Comparison of ENCODE assay signal across 32 mouse cellular contexts in the genomic region with DNA sequence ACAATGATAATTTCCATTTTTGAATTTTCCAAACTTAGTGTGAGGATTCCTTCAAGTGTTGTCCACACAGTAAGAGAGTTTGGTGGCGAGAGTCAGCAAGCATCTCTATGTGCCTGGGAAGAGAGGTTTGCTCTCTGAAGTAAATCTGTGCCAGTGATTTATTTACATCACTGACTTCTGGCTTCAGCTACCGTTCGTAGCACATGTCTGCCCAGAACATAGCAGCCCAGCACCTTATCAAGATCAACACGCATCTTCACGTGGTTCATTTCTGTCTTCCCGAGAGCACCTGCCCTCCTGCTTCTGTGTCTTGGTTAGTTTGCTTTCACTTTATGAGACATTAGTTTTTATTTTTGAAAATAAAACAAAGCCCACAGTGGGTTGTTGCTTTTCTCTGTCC. TPM values are rescaled to one million over a fixed set of nuclear protein-coding genes. Genes with fewer than 3 reads are reported as not detected.
DNase-seq lines count a peak whose midpoint lies in the region; ATAC-seq and TF ChIP-seq lines count a peak whose summit lies in the region.
"Had no signal": no experiment of that assay in that cellular context is flagged by ENCODE, and none has a peak within 500 bp of the region (broad histone marks: within the 10 kb centered on the region; RNA-seq: fewer than 3 reads in every experiment).

No protein-coding gene starts in this region.

- 66% methylated on average over 6 of the region's 6 CpGs for WGBS in hindbrain, postnatal 0 days
- WGBS in hindbrain, embryonic 10.5 days, result 88% methylated on average over 6 of the region's 6 CpGs

- H3K9me3 ChIP-seq in hindbrain, postnatal 0 days (ENCODE audit: low read length), result no peaks in the 10 kb centered on the region
- peaks cover 3% of the 10 kb centered on the region for H3K9me3 ChIP-seq in hindbrain, embryonic 10.5 days
- H3K9me3 ChIP-seq: heart, embryonic 10.5 days; hindbrain, embryonic 13.5 days; midbrain, embryonic 13.5 days; neural tube, embryonic 15.5 days; stomach, embryonic 15.5 days had no signal

- H3K27me3 ChIP-seq in hindbrain, postnatal 0 days (ENCODE audit: insufficient read depth, low read length), result no peaks in the 10 kb centered on the region
- H3K27me3 ChIP-seq in hindbrain, embryonic 10.5 days (ENCODE audit: insufficient read depth, poor library complexity, severe bottlenecking), result no peaks in the 10 kb centered on the region
- H3K27me3 ChIP-seq: CH12.LX; hindbrain, embryonic 13.5 days; liver, embryonic 12.5 days; midbrain, embryonic 13.5 days; neural tube, embryonic 15.5 days; stomach, embryonic 15.5 days had no signal

- no peak overlapping the region for H3K4me3 ChIP-seq in hindbrain, postnatal 0 days (ENCODE audit: low read length)
- no peak overlapping the region for H3K4me3 ChIP-seq in hindbrain, embryonic 10.5 days
- H3K4me3 ChIP-seq: embryonic facial prominence, embryonic 13.5 days; forebrain, embryonic 10.5 days; heart, embryonic 10.5 days; hindbrain, embryonic 13.5 days; liver, embryonic 12.5 days; midbrain, embryonic 13.5 days; neural tube, embryonic 15.5 days; stomach, embryonic 15.5 days had no signal

- H3K36me3 ChIP-seq in hindbrain, postnatal 0 days (ENCODE audit: insufficient read depth, low read length), result no peaks in the 10 kb centered on the region
- peaks cover 3% of the 10 kb centered on the region; the same call in 1 of the 2 replicates for H3K36me3 ChIP-seq in hindbrain, embryonic 10.5 days
- H3K36me3 ChIP-seq: embryonic facial prominence, embryonic 13.5 days; heart, embryonic 10.5 days; liver, embryonic 12.5 days; stomach, embryonic 15.5 days had no signal

- no peaks in the 10 kb centered on the region for H3K4me1 ChIP-seq in hindbrain, postnatal 0 days (ENCODE audit: insufficient read depth, low read length)
- H3K4me1 ChIP-seq in hindbrain, embryonic 10.5 days (replicated peaks), result no peaks in the 10 kb centered on the region
- H3K4me1 ChIP-seq: embryonic facial prominence, embryonic 13.5 days; forebrain, embryonic 10.5 days; heart, embryonic 10.5 days; hindbrain, embryonic 13.5 days; liver, embryonic 12.5 days; midbrain, embryonic 13.5 days; neural tube, embryonic 15.5 days; stomach, embryonic 15.5 days had no signal

- TF ChIP-seq CTCF in hindbrain, postnatal 0 days (IDR thresholded peaks at IDR 0.05; ENCODE audit: low read depth), result no peak

- H3K4me2 ChIP-seq in hindbrain, postnatal 0 days (ENCODE audit: low read depth, low read length), result no peak overlapping the region
- H3K4me2 ChIP-seq: embryonic facial prominence, embryonic 13.5 days; hindbrain, embryonic 13.5 days; liver, embryonic 12.5 days; midbrain, embryonic 13.5 days; neural tube, embryonic 15.5 days; stomach, embryonic 15.5 days had no signal

- H3K9ac ChIP-seq in hindbrain, postnatal 0 days (replicated peaks; ENCODE audit: low read length), result no peak overlapping the region
- H3K9ac ChIP-seq: embryonic facial prominence, embryonic 13.5 days; forebrain, postnatal 0 days; hindbrain, embryonic 13.5 days; liver, embryonic 12.5 days; liver, postnatal 0 days; midbrain, embryonic 13.5 days; neural tube, embryonic 15.5 days; stomach, embryonic 15.5 days had no signal

- DNase-seq in cerebellum, adult 11 months, result no peak
- peak; percentile 17 for DNase-seq in hindbrain, postnatal 0 days (ENCODE audit: low spot score)
- DNase-seq in hindbrain, embryonic 10.5 days (ENCODE audit: low spot score), result no peak
- DNase-seq in cerebellum, adult 8-10 months, result peak; percentile 41
- DNase-seq in cerebellum, postnatal 25 days, result peak; percentile 41 to 58
- DNase-seq in ovary, adult 18-20 months (ENCODE audit: low spot score), result no peak
- DNase-seq: adrenal gland, postnatal 14 days; forebrain, postnatal 0 days; gastrocnemius, postnatal 14 days; heart, postnatal 36 days; kidney, adult 9 months; kidney, postnatal 14 days; left cerebral cortex, postnatal 4 days; liver, postnatal 0 days; right cerebral cortex, postnatal 25 days had no signal

- no peak overlapping the region for H3K27ac ChIP-seq in hindbrain, postnatal 0 days
- H3K27ac ChIP-seq in hindbrain, embryonic 10.5 days, result no peak overlapping the region
- H3K27ac ChIP-seq: embryonic facial prominence, embryonic 13.5 days; forebrain, embryonic 10.5 days; heart, embryonic 10.5 days; hindbrain, embryonic 13.5 days; liver, embryonic 12.5 days; macrophage; midbrain, embryonic 13.5 days; neural tube, embryonic 15.5 days; stomach, embryonic 15.5 days had no signal

- ATAC-seq in cerebellum, adult (ENCODE audit: insufficient number of reproducible peaks, low FRiP score, low TSS enrichment), result peak; percentile 83; the same call in 1 of the 2 replicates
- no peak for ATAC-seq in hindbrain, postnatal 0 days
- ATAC-seq: forebrain, postnatal 0 days; intestine, postnatal 0 days; liver, embryonic 12.5 days; liver, postnatal 0 days; lung, postnatal 0 days; midbrain, embryonic 13.5 days had no signal

RNA-seq across cellular contexts. Expression of gene Ntrk2, which starts 47.3 kb away (rescaled TPM):
- total RNA-seq in hindbrain, postnatal 0 days (2014; rRNA removed), result 229 and 233 TPM in 2 replicates
- polyA plus RNA-seq in hindbrain, postnatal 0 days (2015; fragmentation: Nextera tagmentation; extraction: Ambion mirVana), result 158 and 160 TPM in 2 replicates
- polyA plus RNA-seq in hindbrain, embryonic 10.5 days (2016; fragmentation: Nextera tagmentation; extraction: Ambion mirVana), result 17.6 and 39.8 TPM in 2 replicates
- total RNA-seq: CH12.LX; common myeloid progenitor, adult 5-6 weeks; granulocyte monocyte progenitor cell, adult 5-6 weeks; megakaryocyte-erythroid progenitor cell, adult 5-6 weeks had no signal
- polyA plus RNA-seq: C2C12, macrophage had no signal

Comparison
In these comparisons a context has a peak if more than half of its experiments do, and no peak if none do; other contexts are left out.
1. DNase-seq: peak in hindbrain, postnatal 0 days (single experiment), cerebellum, adult 8-10 months (single experiment) and cerebellum, postnatal 25 days (2 of 2); none in cerebellum, adult 11 months (single experiment), hindbrain, embryonic 10.5 days (single experiment) and ovary, adult 18-20 months (single experiment).